Mouse (Mus musculus): ENCODE measurements around the gene Gpt2.

DNA sequence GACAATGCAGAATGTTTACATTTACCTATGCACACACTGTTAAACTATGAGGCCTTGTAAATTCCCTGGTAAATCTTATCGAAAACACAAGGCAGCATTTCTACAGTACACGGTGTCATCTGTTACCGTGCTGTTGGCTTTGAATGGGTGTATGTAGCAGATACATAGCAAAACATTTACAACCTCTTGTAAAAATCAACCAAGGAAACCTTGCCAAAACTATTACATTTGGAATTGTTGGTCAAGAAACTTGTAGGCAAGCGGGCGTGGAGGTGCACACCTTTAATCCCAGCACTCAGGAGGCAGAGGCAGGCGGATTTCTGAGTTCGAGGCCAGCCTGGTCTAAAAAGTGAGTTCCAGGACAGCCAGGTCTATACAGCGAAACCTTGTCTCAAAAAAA lies 71.0 kb downstream of the Gpt2 start:
- TF ChIP-seq CTCF (IDR thresholded peaks at IDR 0.05; ENCODE audit: low read depth, low read length) (no peak), POLR2A (IDR thresholded peaks at IDR 0.05; ENCODE audit: insufficient read depth, low read length) (no peak), EP300 (IDR thresholded peaks at IDR 0.05; ENCODE audit: insufficient read depth, low read depth, low read length) (no peak)
